ENCODE assay signal across 21 mouse cellular contexts in genomic region chr16:91443211-91443611, GRCm38 (mm10). TPM values are rescaled to one million over a fixed set of nuclear protein-coding genes. Genes with fewer than 3 reads are reported as not detected.
DNase-seq lines count a peak whose midpoint lies in the region; ATAC-seq and TF ChIP-seq lines count a peak whose summit lies in the region.
"Had no signal": no experiment of that assay in that cellular context is flagged by ENCODE, and none has a peak within 500 bp of the region (broad histone marks: within the 10 kb centered on the region; RNA-seq: fewer than 3 reads in every experiment).

No protein-coding gene starts in this region.

- no peak for DNase-seq in forebrain, embryonic 10.5 days (ENCODE audit: extremely low spot score, low spot score)
- no peak for DNase-seq in spleen, adult 2 months (ENCODE audit: low read depth in 1 of 2, low spot score in 2 of 2)
- no peak for DNase-seq in spleen, postnatal 14 days (ENCODE audit: low spot score in 2 of 2)
- no peak for DNase-seq in urinary bladder, postnatal 25 days (ENCODE audit: low spot score)
- DNase-seq in ovary, postnatal 10 days (ENCODE audit: low spot score): no peak
- DNase-seq in right cerebral cortex, postnatal 10 days (ENCODE audit: low spot score in 2 of 2): no peak
- DNase-seq: adrenal gland, postnatal 14 days; gastrocnemius, postnatal 10 days; kidney, adult 2 months; lung, embryonic 14.5 days; retina, postnatal 1 day; spleen, adult 18-20 months had no signal

- no peak overlapping the region for H3K4me3 ChIP-seq in forebrain, embryonic 10.5 days
- no peak overlapping the region for H3K4me3 ChIP-seq in forebrain, embryonic 13.5 days
- H3K4me3 ChIP-seq in spleen, adult 2 months (ENCODE audit: extremely low read depth, insufficient read depth, insufficient read length): no peak overlapping the region
- H3K4me3 ChIP-seq in liver, embryonic 16.5 days (ENCODE audit: low read depth, low read length): no peak overlapping the region
- H3K4me3 ChIP-seq: embryonic facial prominence, embryonic 15.5 days; neural tube, embryonic 13.5 days had no signal

- H3K27me3 ChIP-seq in forebrain, embryonic 10.5 days (ENCODE audit: poor library complexity, severe bottlenecking): no peaks in the 10 kb centered on the region
- H3K27me3 ChIP-seq in forebrain, embryonic 13.5 days: no peaks in the 10 kb centered on the region
- H3K27me3 ChIP-seq in spleen, adult 2 months (ENCODE audit: control insufficient read depth, insufficient read depth, low read length): no peaks in the 10 kb centered on the region
- H3K27me3 ChIP-seq in liver, embryonic 16.5 days (ENCODE audit: control insufficient read depth, insufficient read depth, low read depth, low read length): no peaks in the 10 kb centered on the region
- H3K27me3 ChIP-seq: embryonic facial prominence, embryonic 15.5 days; neural tube, embryonic 13.5 days had no signal

- peaks cover 21% of the 10 kb centered on the region for H3K4me1 ChIP-seq in forebrain, embryonic 10.5 days
- H3K4me1 ChIP-seq in forebrain, embryonic 13.5 days: no peaks in the 10 kb centered on the region
- H3K4me1 ChIP-seq in spleen, adult 2 months (ENCODE audit: control insufficient read depth, insufficient read depth, insufficient read length): peaks cover 29% of the 10 kb centered on the region; the same call in 1 of the 2 replicates
- H3K4me1 ChIP-seq in liver, embryonic 16.5 days (ENCODE audit: control insufficient read depth, low read depth, low read length): peaks cover 64% of the 10 kb centered on the region
- H3K4me1 ChIP-seq: neural tube, embryonic 13.5 days had no signal

- TF ChIP-seq CTCF in spleen, adult 2 months (IDR thresholded peaks at IDR 0.05; ENCODE audit: extremely low read depth, insufficient read depth, insufficient read length, insufficient replicate concordance): no peak

- no peaks in the 10 kb centered on the region for H3K36me3 ChIP-seq in forebrain, embryonic 10.5 days (replicated peaks)
- no peaks in the 10 kb centered on the region for H3K36me3 ChIP-seq in forebrain, embryonic 13.5 days (ENCODE audit: poor library complexity, severe bottlenecking)
- H3K36me3 ChIP-seq in spleen, adult 2 months (ENCODE audit: control insufficient read depth, insufficient read depth, low read length): no peaks in the 10 kb centered on the region
- no peaks in the 10 kb centered on the region for H3K36me3 ChIP-seq in liver, embryonic 16.5 days (ENCODE audit: control insufficient read depth, insufficient read depth)
- H3K36me3 ChIP-seq: embryonic facial prominence, embryonic 15.5 days; neural tube, embryonic 13.5 days had no signal

- 81% methylated on average over 8 of the region's 8 CpGs for WGBS in forebrain, embryonic 10.5 days
- WGBS in forebrain, embryonic 13.5 days: 85% methylated on average over 8 of the region's 8 CpGs
- 40% methylated on average over 8 of the region's 8 CpGs for WGBS in spleen, adult 2 months
- WGBS in liver, embryonic 16.5 days (ENCODE audit: insufficient replicate concordance): 59% methylated on average over 8 of the region's 8 CpGs

- H3K27ac ChIP-seq in forebrain, embryonic 10.5 days: 0 out of 2 replicates have a peak overlapping the region, but pooled peaks have one; percentile 68
- no peak overlapping the region for H3K27ac ChIP-seq in forebrain, embryonic 13.5 days
- peak overlapping the region; percentile 75 for H3K27ac ChIP-seq in spleen, adult 2 months (ENCODE audit: insufficient read depth, low read length)
- peak overlapping the region; percentile 100 for H3K27ac ChIP-seq in liver, embryonic 16.5 days (ENCODE audit: low read length)
- H3K27ac ChIP-seq: embryonic facial prominence, embryonic 15.5 days; hindbrain, embryonic 14.5 days; neural tube, embryonic 13.5 days had no signal

- H3K4me2 ChIP-seq in forebrain, embryonic 13.5 days: no peak overlapping the region
- H3K4me2 ChIP-seq in liver, embryonic 16.5 days (ENCODE audit: low read depth, low read length): peak overlapping the region; percentile 52
- H3K4me2 ChIP-seq: embryonic facial prominence, embryonic 15.5 days; hindbrain, embryonic 14.5 days; lung, embryonic 14.5 days; neural tube, embryonic 13.5 days had no signal

- H3K9ac ChIP-seq in forebrain, embryonic 13.5 days: no peak overlapping the region
- H3K9ac ChIP-seq in liver, embryonic 16.5 days (ENCODE audit: low read depth, low read length): peak overlapping the region; percentile 77
- H3K9ac ChIP-seq: embryonic facial prominence, embryonic 15.5 days; hindbrain, embryonic 14.5 days; lung, embryonic 14.5 days; neural tube, embryonic 13.5 days had no signal

- H3K9me3 ChIP-seq in forebrain, embryonic 10.5 days: no peaks in the 10 kb centered on the region
- no peaks in the 10 kb centered on the region for H3K9me3 ChIP-seq in forebrain, embryonic 13.5 days (replicated peaks)
- peaks cover 3% of the 10 kb centered on the region; the same call in 1 of the 2 replicates for H3K9me3 ChIP-seq in liver, embryonic 16.5 days (replicated peaks; ENCODE audit: control insufficient read depth, low read length)
- H3K9me3 ChIP-seq: embryonic facial prominence, embryonic 15.5 days; neural tube, embryonic 13.5 days had no signal

- no peak for TF ChIP-seq POLR2A in spleen, adult 2 months (IDR thresholded peaks at IDR 0.05; ENCODE audit: low read depth, low read length)

- no peak for ATAC-seq in forebrain, embryonic 13.5 days
- no peak for ATAC-seq in liver, embryonic 16.5 days (ENCODE audit: low read depth)
- ATAC-seq: forebrain, embryonic 16.5 days had no signal

RNA-seq across cellular contexts. Expression of gene Il10rb, which starts 37.2 kb away (rescaled TPM):
- polyA plus RNA-seq in forebrain, embryonic 10.5 days (2016; fragmentation: Nextera tagmentation; extraction: Ambion mirVana): 4.7 and 5.8 TPM in 2 replicates
- polyA plus RNA-seq in forebrain, embryonic 13.5 days (2015; fragmentation: Nextera tagmentation; extraction: Ambion mirVana): 5.9 TPM in 2 replicates
- 40.0 and 43.8 TPM in 2 replicates for polyA plus RNA-seq in spleen, adult 2 months (2012; rRNA removed)
- polyA plus RNA-seq in liver, embryonic 16.5 days (2015; fragmentation: Nextera tagmentation; extraction: Ambion mirVana): 32.3 and 33.6 TPM in 2 replicates

RNA-seq across cellular contexts. Expression of gene Ifnar1, which starts 41.8 kb away (rescaled TPM):
- 48.3 and 52.7 TPM in 2 replicates for polyA plus RNA-seq in forebrain, embryonic 10.5 days (2016; fragmentation: Nextera tagmentation; extraction: Ambion mirVana)
- 45.9 and 47.4 TPM in 2 replicates for polyA plus RNA-seq in forebrain, embryonic 13.5 days (2015; fragmentation: Nextera tagmentation; extraction: Ambion mirVana)
- 22.3 and 25.4 TPM in 2 replicates for polyA plus RNA-seq in spleen, adult 2 months (2012; rRNA removed)
- polyA plus RNA-seq in liver, embryonic 16.5 days (2015; fragmentation: Nextera tagmentation; extraction: Ambion mirVana): 21.3 and 25.0 TPM in 2 replicates

RNA-seq across cellular contexts. Expression of gene Gm21970, which starts 51.7 kb away (rescaled TPM):
- polyA plus RNA-seq in forebrain, embryonic 10.5 days (2016; fragmentation: Nextera tagmentation; extraction: Ambion mirVana): not detected in 2 replicates
- not detected in 2 replicates for polyA plus RNA-seq in forebrain, embryonic 13.5 days (2015; fragmentation: Nextera tagmentation; extraction: Ambion mirVana)
- polyA plus RNA-seq in spleen, adult 2 months (2012; rRNA removed): not detected in 2 replicates
- not detected in 2 replicates for polyA plus RNA-seq in liver, embryonic 16.5 days (2015; fragmentation: Nextera tagmentation; extraction: Ambion mirVana)
- polyA plus RNA-seq: embryonic facial prominence, embryonic 15.5 days; forebrain, embryonic 16.5 days; heart, postnatal 0 days; hindbrain, embryonic 14.5 days; kidney, adult 2 months; large intestine, adult 2 months; midbrain, postnatal 0 days; neural tube, embryonic 13.5 days had no signal
